Mouse (Mus musculus): ENCODE data around the gene Tmem190.
"Not testable (repeated sequence)": the region's sequence is repeated elsewhere in the genome, so short reads cannot be mapped to it uniquely, and the experiment has no call there.

Tmem190 gene

GRCm38 (mm10) chr7:4813105-4813791 lies 30.5 kb downstream of the Tmem190 start:
- no peak for DNase-seq (ENCODE audit: low read depth, low spot score)

DNA sequence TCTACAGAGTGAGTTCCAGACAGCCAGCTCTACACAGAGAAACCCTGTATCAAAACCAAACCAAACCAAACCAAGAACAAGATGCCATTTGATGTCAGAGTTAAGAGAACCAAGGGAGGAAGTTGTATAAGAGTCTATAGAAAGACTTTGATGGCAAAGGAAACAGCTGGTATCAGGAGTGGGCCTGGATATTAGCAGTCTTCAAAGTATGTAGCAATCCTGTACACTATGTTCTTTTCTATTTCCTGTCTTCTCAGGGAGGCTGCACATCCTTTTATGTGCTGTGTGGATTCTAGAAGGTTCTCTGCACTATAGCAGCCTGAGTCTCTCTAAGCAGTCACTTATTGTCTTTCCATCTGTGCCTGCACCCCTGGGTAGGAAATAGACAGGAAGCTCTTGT lies 33.8 kb downstream of the Tmem190 start:
- no peak for DNase-seq (ENCODE audit: low read depth, low spot score)

DNA sequence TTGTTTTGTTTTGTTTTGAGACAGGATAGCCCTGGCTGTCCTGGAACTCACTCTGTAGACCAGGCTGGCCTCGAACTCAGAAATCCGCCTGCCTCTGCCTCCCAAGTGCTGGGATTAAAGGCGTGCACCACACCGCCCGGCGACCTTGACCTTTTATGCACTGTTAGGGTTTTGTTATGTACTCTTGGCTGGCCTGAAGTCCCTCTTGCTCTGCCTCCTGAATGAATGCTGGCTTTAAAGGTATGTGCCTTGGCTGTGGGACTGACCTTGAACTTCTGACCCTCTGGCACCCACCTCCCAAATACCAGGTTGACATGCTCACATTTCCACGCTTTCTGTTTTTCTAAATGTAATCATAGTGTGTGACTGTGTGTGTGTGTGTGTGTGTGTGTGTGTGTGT lies 38.2 kb downstream of the Tmem190 start:
- DNase-seq (ENCODE audit: low read depth, low spot score): not testable (repeated sequence)

- no peak for DNase-seq (ENCODE audit: low read depth, low spot score)
These were observed 39.0 kb downstream of the Tmem190 start for GRCm38 (mm10) chr7:4821690-4822089.

GRCm38 (mm10) chr7:4822162-4822907 lies 39.6 kb downstream of the Tmem190 start:
- DNase-seq (ENCODE audit: low read depth, low spot score): no peak

- DNase-seq (ENCODE audit: low read depth, low spot score): no peak
These were observed 42.6 kb downstream of the Tmem190 start for GRCm38 (mm10) chr7:4825365-4825764.

DNA sequence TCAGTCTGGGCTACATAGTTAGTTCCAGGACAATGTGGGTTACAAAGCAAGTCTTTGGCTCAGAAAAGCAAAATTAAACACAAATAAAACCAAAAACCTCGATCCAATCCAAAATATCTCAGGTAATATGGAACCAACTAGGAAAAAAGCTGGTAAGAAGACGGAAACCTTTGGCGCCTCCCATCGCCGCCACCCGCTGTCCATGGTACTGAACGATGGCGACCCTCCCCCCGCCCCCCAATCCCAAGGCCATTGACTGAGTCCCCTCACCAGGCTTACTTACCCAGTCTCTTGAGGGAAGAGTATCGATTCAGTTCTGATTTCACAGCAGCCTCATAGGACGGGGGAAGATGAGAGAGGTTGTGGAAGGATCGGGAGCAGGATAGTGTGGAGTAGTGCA lies 47.7 kb downstream of the Tmem190 start:
- DNase-seq (ENCODE audit: low read depth, low spot score): no peak
